Mouse (Mus musculus) ES-Bruce4 (cell line): ENCODE measurements around the gene Ush2a. TPM values are rescaled to one million over a fixed set of nuclear protein-coding genes. Genes with fewer than 3 reads are reported as not detected.

ENCODE experiments used
- H3K27ac ChIP-seq: 2 replicates; pipeline ENCODE4 v1.5.1; 2012; ENCODE audit warnings: low read length, inconsistent platforms; ENCODE audit not compliant: insufficient read depth
- H3K27me3 ChIP-seq: 2 replicates; pipeline ENCODE4 v1.6.1; 2012; ENCODE audit warnings: mild to moderate bottlenecking, low read length, inconsistent platforms; ENCODE audit not compliant: control insufficient read depth, poor library complexity, insufficient read depth, severe bottlenecking
- H3K36me3 ChIP-seq: 2 replicates; pipeline ENCODE4 v1.6.1; 2012; ENCODE audit warnings: inconsistent platforms, mild to moderate bottlenecking, low read length, moderate library complexity; ENCODE audit not compliant: control insufficient read depth, poor library complexity, insufficient read depth, severe bottlenecking
- H3K4me1 ChIP-seq: one replicate; pipeline ENCODE4 v1.8.1; 2011; ENCODE audit warnings: low read length; ENCODE audit not compliant: control insufficient read depth, insufficient read depth
- H3K4me3 ChIP-seq: 2 replicates; pipeline ENCODE4 v1.5.1; 2011; ENCODE audit warnings: low read depth, mild to moderate bottlenecking, low read length
- H3K9ac ChIP-seq: 2 replicates; pipeline ENCODE4 v1.6.1; 2012; ENCODE audit warnings: low read depth, mild to moderate bottlenecking, inconsistent platforms; ENCODE audit not compliant: poor library complexity, severe bottlenecking
- H3K9me3 ChIP-seq: replicated peaks from 2 replicates; pipeline ENCODE4 v1.6.1; 2012; ENCODE audit warnings: mild to moderate bottlenecking, low read length, inconsistent platforms; ENCODE audit not compliant: control insufficient read depth, poor library complexity, insufficient read depth, severe bottlenecking
- CTCF ChIP-seq: IDR thresholded peaks from one replicate; pipeline ENCODE4 v1.8.1; 2011; ENCODE audit warnings: low read depth, low read length
- EP300 ChIP-seq: IDR thresholded peaks from 2 replicates; pipeline ENCODE4 v1.6.1; 2011; ENCODE audit warnings: low read depth, low read length; ENCODE audit not compliant: insufficient read depth
- POLR2A ChIP-seq: IDR thresholded peaks from one replicate; pipeline ENCODE4 v1.8.1; 2011; ENCODE audit warnings: low read length; ENCODE audit not compliant: insufficient read depth
- polyA plus RNA-seq: library from polyadenylated mRNA; stranded (reverse); fragments of >200 nt; gene quantifications from 2 replicates; pipeline ENCODE4 v1.2.4, GENCODE M21; 2011; ENCODE audit warnings: low read depth; ENCODE audit not compliant: missing spikeins, insufficient read depth, insufficient read length

Ush2a gene
- polyA plus RNA-seq = not detected in 2 replicates

DNA sequence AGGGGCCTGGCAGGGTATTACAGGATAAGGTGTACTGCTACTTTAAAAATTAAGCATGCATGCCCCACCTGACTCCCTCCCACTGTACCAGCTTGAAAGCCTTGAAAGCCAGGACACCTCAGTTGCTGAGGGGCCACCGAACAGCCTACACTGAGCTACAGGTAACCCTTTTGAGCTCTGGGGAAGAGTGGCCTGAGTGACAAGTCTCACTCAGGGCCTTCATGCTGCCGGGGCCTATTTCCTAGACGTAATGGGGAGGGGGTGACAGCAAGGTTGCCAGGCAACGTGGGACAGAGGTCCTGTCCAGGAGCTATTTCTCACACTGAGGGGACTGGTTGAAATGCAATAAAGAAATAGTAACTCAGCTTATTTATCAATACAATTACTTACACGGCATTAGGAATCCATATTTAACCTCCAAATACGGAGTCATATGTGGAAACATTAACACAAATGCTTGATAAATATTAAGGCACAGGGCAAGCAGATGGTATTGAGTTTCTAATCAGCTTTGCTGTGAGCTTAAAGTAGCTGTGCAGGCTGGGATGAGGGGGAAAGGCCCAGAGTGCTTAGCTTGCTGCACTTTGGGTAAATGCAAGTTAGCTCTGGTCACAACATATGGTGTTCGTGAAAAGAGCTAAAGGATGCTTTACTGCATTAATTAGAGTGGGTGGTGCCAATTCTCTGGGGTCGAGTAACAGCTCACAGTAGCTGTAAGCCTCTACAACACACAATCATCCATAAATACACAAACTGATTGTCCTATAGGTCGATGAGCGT, at the start of gene Ush2a:
Gene Ush2a (plus strand): TSS at position 121 of the 780 bp plus-strand sequence.
- Histone ChIP-seq H3K9me3 (no peaks in the 10 kb centered on the region; the same call in 1 of the 2 replicates), H3K27me3 (no peaks in the 10 kb centered on the region), H3K36me3 (no peaks in the 10 kb centered on the region), H3K4me3 (no peak within 1 kb of the TSS), H3K27ac (no peak within 1 kb of the TSS), H3K9ac (no peak within 1 kb of the TSS), H3K4me1 (no peaks in the 10 kb centered on the region)
- no peak for TF ChIP-seq CTCF
- no peak for TF ChIP-seq POLR2A
- no peak for TF ChIP-seq EP300

GRCm38 (mm10) chr1:188214885-188215611, 46.8 kb upstream of the Ush2a start:
- no peak for TF ChIP-seq EP300
- TF ChIP-seq CTCF = no peak
- TF ChIP-seq POLR2A = no peak
- H3K9me3 ChIP-seq = no peaks in the 10 kb centered on the region
- no peaks in the 10 kb centered on the region for H3K36me3 ChIP-seq
- no peak overlapping the region for H3K9ac ChIP-seq
- H3K4me3 ChIP-seq = no peak overlapping the region
- no peaks in the 10 kb centered on the region for H3K4me1 ChIP-seq
- no peaks in the 10 kb centered on the region for H3K27me3 ChIP-seq
- H3K27ac ChIP-seq = no peak overlapping the region

GRCm38 (mm10) chr1:188221226-188221792, 40.5 kb upstream of the Ush2a start:
- TF ChIP-seq POLR2A (no peak), CTCF (no peak), EP300 (no peak)
- Histone ChIP-seq H3K4me3 (no peak overlapping the region), H3K27ac (no peak overlapping the region), H3K27me3 (no peaks in the 10 kb centered on the region), H3K9me3 (no peaks in the 10 kb centered on the region), H3K36me3 (no peaks in the 10 kb centered on the region), H3K9ac (no peak overlapping the region), H3K4me1 (no peaks in the 10 kb centered on the region)

- no peak overlapping the region for H3K27ac ChIP-seq
- TF ChIP-seq POLR2A = no peak
- no peak for TF ChIP-seq CTCF
- no peak for TF ChIP-seq EP300
- H3K9ac ChIP-seq = no peak overlapping the region
- no peaks in the 10 kb centered on the region for H3K36me3 ChIP-seq
- no peaks in the 10 kb centered on the region for H3K27me3 ChIP-seq
- no peaks in the 10 kb centered on the region for H3K4me1 ChIP-seq
- no peaks in the 10 kb centered on the region for H3K9me3 ChIP-seq
- no peak overlapping the region for H3K4me3 ChIP-seq
These were observed 28.6 kb upstream of the Ush2a start for GRCm38 (mm10) chr1:188233036-188233724.

DNA sequence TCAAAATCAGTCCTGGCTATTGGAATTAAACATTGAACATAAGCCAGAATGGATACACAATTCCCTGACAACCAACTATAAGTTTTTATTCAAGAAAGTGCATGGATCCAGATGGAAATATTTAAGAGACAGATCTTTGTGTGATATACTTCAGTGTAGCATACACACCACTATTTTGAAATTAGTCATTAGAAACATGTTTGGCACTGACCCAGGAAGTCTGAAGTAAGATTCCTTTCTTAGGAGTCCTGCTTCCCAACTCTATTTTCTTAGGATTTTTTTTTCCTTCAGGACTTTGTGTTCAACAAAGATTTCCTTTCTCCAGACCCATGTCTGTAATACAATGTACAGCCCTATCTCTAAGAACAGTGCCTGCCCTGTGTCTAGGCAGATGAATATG, 23.2 kb upstream of the Ush2a start:
- no peak overlapping the region for H3K27ac ChIP-seq
- TF ChIP-seq CTCF (no peak), EP300 (no peak), POLR2A (no peak)
- no peak overlapping the region for H3K9ac ChIP-seq
- H3K4me1 ChIP-seq = no peaks in the 10 kb centered on the region
- H3K36me3 ChIP-seq = no peaks in the 10 kb centered on the region
- H3K9me3 ChIP-seq = no peaks in the 10 kb centered on the region
- no peak overlapping the region for H3K4me3 ChIP-seq
- no peaks in the 10 kb centered on the region for H3K27me3 ChIP-seq
